In genomic region chr6:32754524-32754923, GRCm38 (mm10) we compare ENCODE assay signal across 18 mouse cellular contexts.
DNase-seq lines count a peak whose midpoint lies in the region; ATAC-seq and TF ChIP-seq lines count a peak whose summit lies in the region.
"Had no signal": no experiment of that assay in that cellular context is flagged by ENCODE, and none has a peak within 500 bp of the region (broad histone marks: within the 10 kb centered on the region; RNA-seq: fewer than 3 reads in every experiment).

No protein-coding gene starts in this region.

- no peaks in the 10 kb centered on the region for H3K27me3 ChIP-seq in neural tube, embryonic 15.5 days (replicated peaks)
- H3K27me3 ChIP-seq: hindbrain, embryonic 12.5 days had no signal

- no peak overlapping the region for H3K4me3 ChIP-seq in gastrocnemius, adult 2 months
- H3K4me3 ChIP-seq in left cerebral cortex, adult 2 months: no peak overlapping the region
- no peak overlapping the region for H3K4me3 ChIP-seq in neural tube, embryonic 15.5 days (replicated peaks)
- H3K4me3 ChIP-seq: forebrain, embryonic 10.5 days; hindbrain, embryonic 12.5 days had no signal

- no peaks in the 10 kb centered on the region for H3K9me3 ChIP-seq in neural tube, embryonic 15.5 days (replicated peaks)
- H3K9me3 ChIP-seq: forebrain, embryonic 10.5 days; hindbrain, embryonic 12.5 days had no signal

- H3K4me2 ChIP-seq in neural tube, embryonic 15.5 days: no peak overlapping the region
- H3K4me2 ChIP-seq: hindbrain, embryonic 12.5 days had no signal

- DNase-seq in gastrocnemius, adult 2 months: peak; percentile 62
- no peak for DNase-seq in gastrocnemius, postnatal 4 days (ENCODE audit: low spot score in 2 of 2)
- peak; percentile 37 for DNase-seq in layer of hippocampus, adult 9-11 months
- no peak for DNase-seq in layer of hippocampus, postnatal 14 days (ENCODE audit: low spot score in 2 of 2)
- DNase-seq in brain, adult 2 months (ENCODE audit: low read depth, low spot score): peak; percentile 86
- peak; percentile 29 to 43 for DNase-seq in left cerebral cortex, adult 2 months (ENCODE audit: extremely low spot score in 1 of 2, low spot score in 2 of 2)
- no peak for DNase-seq in kidney, adult 8-10 months
- DNase-seq: adrenal gland, postnatal 10 days; cerebellum, adult 8-10 months; kidney, postnatal 10 days; liver; lung, adult 18-20 months; midbrain, embryonic 14.5 days had no signal

- 84% methylated on average over 10 of the region's 10 CpGs for WGBS in neural tube, embryonic 15.5 days

- ATAC-seq in neural tube, embryonic 15.5 days (ENCODE audit: low FRiP score): no peak
- ATAC-seq: intestine, embryonic 16.5 days had no signal

- H3K4me1 ChIP-seq in neural tube, embryonic 15.5 days: no peaks in the 10 kb centered on the region
- H3K4me1 ChIP-seq: forebrain, embryonic 10.5 days; hindbrain, embryonic 12.5 days had no signal

- no peak overlapping the region for H3K9ac ChIP-seq in neural tube, embryonic 15.5 days (replicated peaks)
- H3K9ac ChIP-seq: hindbrain, embryonic 12.5 days had no signal

- H3K36me3 ChIP-seq in neural tube, embryonic 15.5 days: no peaks in the 10 kb centered on the region
- H3K36me3 ChIP-seq: forebrain, embryonic 10.5 days; hindbrain, embryonic 12.5 days had no signal

- TF ChIP-seq CTCF in gastrocnemius, adult 2 months (IDR thresholded peaks at IDR 0.05): no peak
- no peak for TF ChIP-seq CTCF in left cerebral cortex, adult 2 months (IDR thresholded peaks at IDR 0.05)

- intact Hi-C loops in gastrocnemius, adult 2 months (cut with DNase I): no loop called here
- intact Hi-C loops in left cerebral cortex, adult 2 months (cut with DNase I): loop anchor here (5.0 kb wide), 1 partner anchor 117 kb away; no protein-coding TSS in a partner anchor

- H3K27ac ChIP-seq in gastrocnemius, adult 2 months: peak overlapping the region; percentile 43; the same call in 1 of the 2 replicates
- H3K27ac ChIP-seq in left cerebral cortex, adult 2 months: no peak overlapping the region
- no peak overlapping the region for H3K27ac ChIP-seq in neural tube, embryonic 15.5 days (replicated peaks)
- H3K27ac ChIP-seq: forebrain, embryonic 10.5 days; hindbrain, embryonic 12.5 days; macrophage had no signal

Comparison
In these comparisons a context has a peak if more than half of its experiments do, and no peak if none do; other contexts are left out.
1. DNase-seq: peak in gastrocnemius, adult 2 months (single experiment), layer of hippocampus, adult 9-11 months (single experiment), brain, adult 2 months (single experiment) and left cerebral cortex, adult 2 months (2 of 2); none in gastrocnemius, postnatal 4 days (0 of 2), layer of hippocampus, postnatal 14 days (0 of 2) and kidney, adult 8-10 months (0 of 2).